Mouse (Mus musculus) erythroblast, embryonic 14.5 days (primary cell): ENCODE results near the gene Ppm1a.

Source experiments
- GATA1 ChIP-seq: IDR thresholded peaks from 2 replicates; pipeline ENCODE4 v1.6.1; 2012; ENCODE audit warnings: low read length, inconsistent platforms, mixed read lengths
- TAL1 ChIP-seq: IDR thresholded peaks from 3 replicates; pipeline ENCODE4 v1.6.1; 2012; ENCODE audit warnings: low read length, inconsistent platforms, mixed read lengths

DNA sequence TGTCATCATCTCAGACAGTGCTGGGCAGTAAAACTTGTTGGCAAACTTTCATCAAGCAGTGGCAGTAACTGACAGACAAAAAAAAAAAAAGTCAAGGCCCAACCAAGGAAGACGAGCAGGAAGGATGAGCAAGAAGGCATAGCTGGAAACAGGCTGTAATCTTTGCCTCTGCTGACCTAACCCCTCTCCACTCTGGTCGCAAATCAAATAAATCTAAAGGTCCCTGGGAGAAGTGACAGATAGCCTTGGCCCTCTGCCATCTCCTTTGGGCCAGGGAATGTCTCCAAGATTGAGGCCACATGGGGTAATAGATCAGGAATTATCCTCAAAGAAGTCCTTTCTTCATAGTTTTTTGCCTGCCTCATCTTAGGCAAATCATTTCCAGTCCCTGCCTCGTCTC, 33.3 kb upstream of the Ppm1a start:
- no peak for TF ChIP-seq GATA1
- no peak for TF ChIP-seq TAL1
